Mouse (Mus musculus) liver, embryonic 12.5 days (tissue): ENCODE measurements around the gene Tatdn3. TPM values are rescaled to one million over a fixed set of nuclear protein-coding genes. Genes with fewer than 3 reads are reported as not detected.

Experiments used
- ATAC-seq: fragments of 200-750 bp; cut with Nextera tagmentation; 2 replicates; pipeline ENCODE4 v1.8.0; 2017; ENCODE audit warnings: moderate number of reproducible peaks, mild to moderate bottlenecking, moderate library complexity
- H3K27ac ChIP-seq: fragments of 300-500 bp; sonication (generic); 2 replicates; pipeline ENCODE4 v1.5.1; 2016; ENCODE audit warnings: mild to moderate bottlenecking
- H3K27me3 ChIP-seq: fragments of 300-500 bp; sonication (generic); replicated peaks from 2 replicates; pipeline ENCODE4 v1.6.1; 2016; ENCODE audit warnings: mild to moderate bottlenecking, moderate library complexity
- H3K36me3 ChIP-seq: fragments of 300-500 bp; sonication (generic); 2 replicates; pipeline ENCODE4 v1.6.1; 2016; ENCODE audit warnings: mild to moderate bottlenecking, moderate library complexity
- H3K4me1 ChIP-seq: fragments of 300-500 bp; sonication (generic); 2 replicates; pipeline ENCODE4 v1.6.1; 2016
- H3K4me2 ChIP-seq: fragments of 300-500 bp; sonication (generic); 2 replicates; pipeline ENCODE4 v1.6.1; 2016; ENCODE audit warnings: mild to moderate bottlenecking, moderate library complexity
- H3K4me3 ChIP-seq: fragments of 300-500 bp; sonication (generic); 2 replicates; pipeline ENCODE4 v1.5.1; 2016; ENCODE audit warnings: mild to moderate bottlenecking, moderate library complexity
- H3K9ac ChIP-seq: fragments of 300-500 bp; sonication (generic); 2 replicates; pipeline ENCODE4 v1.6.1; 2016; ENCODE audit warnings: mild to moderate bottlenecking, moderate library complexity
- H3K9me3 ChIP-seq: fragments of 300-500 bp; sonication (generic); replicated peaks from 2 replicates; pipeline ENCODE4 v1.6.1; 2016; ENCODE audit warnings: mild to moderate bottlenecking, moderate library complexity
- WGBS: fragments of 180-500 bp; shearing (Covaris S2); methylation state at CpG from one replicate; pipeline ENCODE4 v1.1.7; 2016; ENCODE audit not compliant: insufficient replicate concordance; 5-methylcytosine and 5-hydroxymethylcytosine counted together
- polyA plus RNA-seq: library from polyadenylated mRNA; unstranded; fragments of >200 nt; fragmentation: Nextera tagmentation; extraction: Ambion mirVana; gene quantifications from 2 replicates; pipeline ENCODE4 v1.2.1, GENCODE M21; 2016

Tatdn3 gene
- polyA plus RNA-seq, 1 experiment from 2014 or later, result 9.8 TPM

DNA sequence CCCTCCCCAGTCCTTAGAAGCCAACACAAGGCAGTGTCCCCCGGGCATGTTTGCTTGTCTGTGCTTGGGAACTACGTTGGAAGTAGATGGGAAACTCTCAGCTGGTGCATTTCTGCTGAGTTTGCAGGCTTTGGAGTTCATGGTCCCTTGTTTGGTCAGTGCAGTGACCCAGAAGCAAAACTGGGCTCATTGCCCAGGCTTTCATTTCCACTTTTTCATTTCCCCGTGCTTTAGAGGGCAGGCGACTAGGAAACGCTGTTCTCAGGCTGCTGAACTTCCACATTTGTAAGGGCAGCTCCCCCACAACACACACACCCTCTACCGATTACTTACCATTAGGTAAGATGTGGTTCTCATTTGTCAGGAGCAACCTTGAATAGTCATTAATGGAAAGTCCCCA is 10.3 kb upstream of the Tatdn3 start:
- 74% methylated on average over 6 of the region's 6 CpGs for WGBS
- no peak for ATAC-seq
- Histone ChIP-seq H3K9ac (no peak overlapping the region), H3K4me2 (no peak overlapping the region), H3K36me3 (peaks cover 100% of the 10 kb centered on the region), H3K27me3 (no peaks in the 10 kb centered on the region), H3K9me3 (no peaks in the 10 kb centered on the region), H3K4me1 (0 out of 2 replicates have a peak, but pooled peaks cover 6% of the 10 kb centered on the region), H3K27ac (no peak overlapping the region), H3K4me3 (no peak overlapping the region)

DNA sequence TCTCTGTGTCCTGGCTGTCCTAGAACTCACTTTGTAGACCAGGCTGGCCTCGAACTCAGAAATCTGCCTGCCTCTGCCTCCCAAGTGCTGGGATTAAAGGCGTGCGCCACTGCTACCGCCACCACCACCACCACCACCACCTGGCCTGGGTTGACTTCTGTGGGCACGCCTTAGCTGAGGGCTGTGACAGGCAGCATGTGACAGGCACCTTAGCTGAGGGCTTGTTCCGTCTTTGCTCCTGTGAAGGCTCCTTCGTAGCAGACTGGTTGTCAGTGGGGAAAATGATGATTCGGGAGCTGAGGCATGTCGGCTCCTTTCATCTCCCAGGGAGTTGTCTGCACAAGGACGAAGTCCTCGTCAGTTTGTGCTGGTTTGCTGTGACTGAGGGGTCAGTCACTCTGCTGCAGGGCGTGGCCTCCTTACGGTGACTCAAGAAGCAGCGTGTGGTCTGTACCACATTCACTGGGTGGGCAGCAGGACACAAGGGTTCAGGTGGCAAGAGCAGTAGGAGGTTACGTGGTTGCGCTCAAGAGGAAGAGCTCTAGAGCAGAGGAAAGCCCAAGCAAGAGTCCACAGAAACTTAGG is 9.7 kb upstream of the Tatdn3 start:
- no peaks in the 10 kb centered on the region for H3K27me3 ChIP-seq
- no peaks in the 10 kb centered on the region for H3K9me3 ChIP-seq
- H3K27ac ChIP-seq, result 0 out of 2 replicates have a peak overlapping the region, but pooled peaks have one; percentile 5
- no peak for ATAC-seq
- H3K36me3 ChIP-seq, result peaks cover 100% of the 10 kb centered on the region
- 0 out of 2 replicates have a peak, but pooled peaks cover 6% of the 10 kb centered on the region for H3K4me1 ChIP-seq
- H3K4me3 ChIP-seq, result no peak overlapping the region
- H3K9ac ChIP-seq, result no peak overlapping the region
- WGBS, result 85% methylated on average over 16 of the region's 16 CpGs
- no peak overlapping the region for H3K4me2 ChIP-seq

DNA sequence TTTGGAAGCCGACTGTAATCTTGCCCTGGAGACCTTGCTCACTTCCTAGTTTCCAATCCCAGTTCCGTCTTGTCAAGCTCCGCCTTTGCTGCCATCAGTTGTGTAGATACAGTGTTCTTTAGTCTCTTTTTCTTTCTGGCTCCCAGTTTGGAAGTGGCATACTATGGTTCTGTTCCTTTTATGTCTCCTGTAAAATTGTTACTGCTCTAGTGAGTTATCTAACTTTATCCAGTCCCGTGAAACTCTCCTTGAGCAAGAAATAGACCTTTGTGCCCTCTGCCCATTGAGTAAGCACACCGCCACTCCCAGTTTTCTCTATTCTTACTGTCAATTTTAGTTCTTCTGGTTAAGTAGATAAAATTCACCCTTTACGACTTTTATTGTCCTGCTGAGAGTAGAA is 8.9 kb upstream of the Tatdn3 start:
- Histone ChIP-seq H3K27me3 (no peaks in the 10 kb centered on the region), H3K27ac (no peak overlapping the region), H3K4me1 (0 out of 2 replicates have a peak, but pooled peaks cover 6% of the 10 kb centered on the region), H3K4me2 (no peak overlapping the region), H3K4me3 (no peak overlapping the region), H3K9me3 (no peaks in the 10 kb centered on the region), H3K9ac (no peak overlapping the region), H3K36me3 (peaks cover 100% of the 10 kb centered on the region)
- WGBS, result 81% methylated on average over 6 of the region's 6 CpGs
- ATAC-seq, result no peak

DNA sequence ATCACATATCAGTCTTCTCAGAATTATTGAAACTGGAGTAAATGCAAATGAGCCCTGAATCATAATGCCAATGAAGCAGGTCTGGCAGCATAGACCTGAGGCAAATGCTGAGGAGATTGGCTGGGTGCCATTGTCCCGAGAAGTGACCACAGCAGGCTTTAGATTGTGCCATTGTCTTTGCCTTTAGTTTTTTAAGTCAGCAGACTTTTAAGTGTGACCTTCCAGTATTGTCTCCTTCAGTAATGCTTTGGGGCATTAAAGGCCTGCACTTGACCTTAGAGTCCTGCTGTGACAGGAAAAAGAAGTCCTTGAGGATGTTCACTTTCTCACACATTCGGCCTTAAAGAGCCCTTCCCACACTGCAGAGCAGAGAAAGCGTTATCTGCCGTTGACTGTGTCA is 7.5 kb upstream of the Tatdn3 start:
- WGBS, result 81% methylated on average over 4 of the region's 4 CpGs
- H3K27ac ChIP-seq, result no peak overlapping the region

DNA sequence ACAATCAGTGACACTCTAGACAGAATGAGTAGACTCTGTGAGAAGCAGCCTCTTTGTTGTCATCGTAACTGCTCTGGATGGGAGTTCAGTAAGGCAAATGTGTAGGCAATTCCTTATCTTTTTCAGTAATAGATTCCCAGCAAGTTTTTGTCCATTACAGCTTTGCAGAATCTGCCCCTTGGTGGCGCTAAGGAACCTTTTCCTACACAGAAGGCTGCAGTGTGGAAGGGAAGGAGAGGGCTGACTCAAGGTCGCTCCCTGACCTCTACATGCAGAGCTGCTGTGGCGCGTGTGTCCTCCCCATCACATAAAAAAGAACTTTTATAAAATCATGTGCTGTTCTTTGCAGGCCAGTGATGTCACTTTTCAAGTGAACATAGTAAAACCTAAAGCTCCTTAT is 5.6 kb upstream of the Tatdn3 start:
- Histone ChIP-seq H3K9me3 (no peaks in the 10 kb centered on the region), H3K4me3 (no peak overlapping the region), H3K4me2 (no peak overlapping the region), H3K27ac (no peak overlapping the region), H3K4me1 (peaks cover 29% of the 10 kb centered on the region), H3K9ac (no peak overlapping the region), H3K27me3 (no peaks in the 10 kb centered on the region), H3K36me3 (peaks cover 89% of the 10 kb centered on the region)
- WGBS, result 88% methylated on average over 5 of the region's 5 CpGs
- no peak for ATAC-seq

More for the DNA sequence above, 7.5 kb upstream of the Tatdn3 start:
- Histone ChIP-seq H3K9ac (no peak overlapping the region), H3K4me1 (peaks cover 12% of the 10 kb centered on the region), H3K36me3 (peaks cover 100% of the 10 kb centered on the region), H3K9me3 (no peaks in the 10 kb centered on the region), H3K4me2 (no peak overlapping the region), H3K27me3 (no peaks in the 10 kb centered on the region), H3K4me3 (no peak overlapping the region)
- no peak for ATAC-seq

- peaks cover 32% of the 10 kb centered on the region for H3K4me1 ChIP-seq
- H3K27me3 ChIP-seq, result no peaks in the 10 kb centered on the region
- peaks cover 57% of the 10 kb centered on the region for H3K36me3 ChIP-seq
- ATAC-seq, result no peak
- peak overlapping the region; percentile 10; the same call in 1 of the 2 replicates for H3K27ac ChIP-seq
- H3K4me2 ChIP-seq, result peak overlapping the region; percentile 88
- no peaks in the 10 kb centered on the region for H3K9me3 ChIP-seq
- peak overlapping the region; percentile 17; the same call in 1 of the 2 replicates for H3K4me3 ChIP-seq
- 71% methylated on average over 4 of the region's 4 CpGs for WGBS
- 0 out of 2 replicates have a peak overlapping the region, but pooled peaks have one; percentile 31 for H3K9ac ChIP-seq
These were observed 2.5 kb upstream of the Tatdn3 start for GRCm38 (mm10) chr1:191065188-191065587.

DNA sequence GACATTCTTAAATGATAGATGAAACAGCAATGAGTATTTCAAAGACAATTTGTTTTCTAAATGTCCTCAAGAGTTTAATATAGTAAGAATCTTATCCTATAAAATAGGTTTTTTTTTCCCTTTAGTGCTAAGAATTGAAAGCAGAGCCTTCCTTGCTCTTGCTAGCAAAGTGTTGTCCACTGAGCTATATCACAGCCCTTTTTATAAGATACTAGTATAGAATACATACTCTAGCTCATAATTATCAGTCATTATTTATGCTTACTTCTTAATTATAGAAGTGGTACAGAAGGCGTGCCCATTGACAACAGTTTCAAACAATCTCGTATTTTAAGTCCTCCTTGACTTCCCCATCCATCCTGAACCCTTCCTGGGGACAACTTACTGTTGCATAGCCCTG is 1.8 kb upstream of the Tatdn3 start:
- H3K9me3 ChIP-seq, result no peaks in the 10 kb centered on the region
- WGBS, result 75% methylated on average over 2 of the region's 2 CpGs
- peaks cover 51% of the 10 kb centered on the region for H3K36me3 ChIP-seq
- H3K4me2 ChIP-seq, result peak overlapping the region; percentile 88
- no peaks in the 10 kb centered on the region for H3K27me3 ChIP-seq
- ATAC-seq, result no peak
- peaks cover 32% of the 10 kb centered on the region for H3K4me1 ChIP-seq
- H3K9ac ChIP-seq, result 0 out of 2 replicates have a peak overlapping the region, but pooled peaks have one; percentile 31
- H3K27ac ChIP-seq, result no peak overlapping the region
- peak overlapping the region; percentile 17; the same call in 1 of the 2 replicates for H3K4me3 ChIP-seq

DNA sequence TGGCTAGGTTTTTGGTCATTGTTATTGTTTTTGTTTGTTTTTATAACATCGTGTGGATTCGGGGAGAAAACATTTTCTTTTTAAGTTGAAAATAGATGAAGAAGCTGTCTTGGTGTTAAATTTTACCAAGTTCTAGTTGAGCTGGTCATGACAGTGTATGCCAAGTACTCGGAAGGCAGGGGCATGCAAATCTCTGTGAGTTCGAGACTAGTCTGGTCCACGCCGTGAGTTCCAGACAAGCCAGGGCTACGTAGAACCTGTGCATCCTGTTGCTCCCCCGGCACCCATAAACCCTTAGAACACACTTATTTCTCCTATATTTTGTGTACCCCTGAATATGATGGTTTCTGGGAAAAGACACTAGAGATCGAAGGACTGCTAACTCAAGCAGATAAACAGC is 968 bp upstream of the Tatdn3 start:
- peak overlapping the region; percentile 73 for H3K27ac ChIP-seq
- peaks cover 32% of the 10 kb centered on the region for H3K4me1 ChIP-seq
- no peak for ATAC-seq
- no peaks in the 10 kb centered on the region for H3K9me3 ChIP-seq
- H3K4me3 ChIP-seq, result peak overlapping the region; percentile 90
- H3K27me3 ChIP-seq, result no peaks in the 10 kb centered on the region
- 40% methylated on average over 9 of the region's 9 CpGs for WGBS
- H3K9ac ChIP-seq, result peak overlapping the region; percentile 91
- H3K4me2 ChIP-seq, result peak overlapping the region; percentile 88
- peaks cover 42% of the 10 kb centered on the region for H3K36me3 ChIP-seq

- H3K9me3 ChIP-seq, result no peaks in the 10 kb centered on the region
- H3K27ac ChIP-seq, result peak overlapping the region; percentile 20; the same call in 1 of the 2 replicates
- H3K4me2 ChIP-seq, result peak overlapping the region; percentile 88
- peak overlapping the region; percentile 90 for H3K4me3 ChIP-seq
- H3K4me1 ChIP-seq, result peaks cover 42% of the 10 kb centered on the region
- peak overlapping the region; percentile 91 for H3K9ac ChIP-seq
- ATAC-seq, result peak; percentile 52
- H3K36me3 ChIP-seq, result peaks cover 34% of the 10 kb centered on the region
- WGBS, result 5% methylated on average over 15 of the region's 15 CpGs
- H3K27me3 ChIP-seq, result no peaks in the 10 kb centered on the region
These were observed 421 bp downstream of the Tatdn3 start for GRCm38 (mm10) chr1:191062241-191062780.

GRCm38 (mm10) chr1:191057461-191057860 is 5.3 kb downstream of the Tatdn3 start:
- no peak for ATAC-seq
- peaks cover 10% of the 10 kb centered on the region; the same call in 1 of the 2 replicates for H3K36me3 ChIP-seq
- H3K9me3 ChIP-seq, result no peaks in the 10 kb centered on the region
- no peaks in the 10 kb centered on the region for H3K27me3 ChIP-seq
- H3K4me1 ChIP-seq, result peaks cover 47% of the 10 kb centered on the region
- H3K4me2 ChIP-seq, result no peak overlapping the region
- WGBS, result 57% methylated on average over 3 of the region's 3 CpGs
- H3K4me3 ChIP-seq, result no peak overlapping the region
- no peak overlapping the region for H3K9ac ChIP-seq
- H3K27ac ChIP-seq, result no peak overlapping the region

GRCm38 (mm10) chr1:191055533-191055873 is 7.2 kb downstream of the Tatdn3 start:
- Histone ChIP-seq H3K36me3 (peaks cover 10% of the 10 kb centered on the region; the same call in 1 of the 2 replicates), H3K4me1 (peaks cover 37% of the 10 kb centered on the region), H3K9me3 (no peaks in the 10 kb centered on the region), H3K9ac (no peak overlapping the region), H3K27ac (peak overlapping the region; percentile 70), H3K27me3 (no peaks in the 10 kb centered on the region), H3K4me3 (no peak overlapping the region), H3K4me2 (peak overlapping the region; percentile 17)
- peak; percentile 72 for ATAC-seq
- WGBS, result 51% methylated on average over 2 of the region's 2 CpGs

DNA sequence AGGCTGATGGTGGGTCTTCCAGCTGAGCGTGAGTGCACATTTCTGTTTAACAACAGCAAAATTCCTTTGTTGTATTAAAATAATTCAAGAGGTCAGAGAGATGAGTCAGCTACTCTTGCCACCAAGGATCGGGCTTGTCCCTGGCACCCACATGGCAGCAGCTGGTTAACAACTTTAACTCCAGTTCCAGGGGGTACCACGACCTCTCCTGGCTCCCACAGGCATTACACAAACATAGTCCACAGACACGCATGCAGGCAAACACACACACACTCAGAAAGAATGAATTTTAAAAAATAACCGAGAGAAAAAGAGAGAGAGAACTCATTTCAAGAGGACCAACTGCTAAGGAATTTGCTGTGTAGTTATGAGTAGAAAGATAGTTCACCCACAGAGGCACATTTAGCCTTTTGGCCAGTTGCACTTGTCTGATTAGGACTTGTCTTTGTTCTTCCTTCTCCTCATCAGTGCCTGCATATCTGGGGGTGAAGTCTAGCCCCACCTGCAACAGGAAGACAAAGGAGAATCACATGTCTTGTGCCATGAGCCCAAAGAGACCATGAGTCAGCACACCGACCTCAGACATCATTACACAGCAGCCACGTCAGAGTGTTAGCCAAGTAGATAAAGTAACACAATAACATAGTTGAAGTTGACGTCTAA is 7.7 kb downstream of the Tatdn3 start:
- peak; percentile 91 for ATAC-seq
- Histone ChIP-seq H3K4me1 (peaks cover 37% of the 10 kb centered on the region), H3K36me3 (peaks cover 10% of the 10 kb centered on the region; the same call in 1 of the 2 replicates), H3K9ac (no peak overlapping the region; the same call in 1 of the 2 replicates), H3K27ac (peak overlapping the region; percentile 70), H3K4me2 (peak overlapping the region; percentile 17), H3K4me3 (no peak overlapping the region), H3K9me3 (no peaks in the 10 kb centered on the region), H3K27me3 (no peaks in the 10 kb centered on the region)
- 35% methylated on average over 8 of the region's 8 CpGs for WGBS
